Comparison of ENCODE assay signal across 23 mouse cellular contexts in the genomic region with DNA sequence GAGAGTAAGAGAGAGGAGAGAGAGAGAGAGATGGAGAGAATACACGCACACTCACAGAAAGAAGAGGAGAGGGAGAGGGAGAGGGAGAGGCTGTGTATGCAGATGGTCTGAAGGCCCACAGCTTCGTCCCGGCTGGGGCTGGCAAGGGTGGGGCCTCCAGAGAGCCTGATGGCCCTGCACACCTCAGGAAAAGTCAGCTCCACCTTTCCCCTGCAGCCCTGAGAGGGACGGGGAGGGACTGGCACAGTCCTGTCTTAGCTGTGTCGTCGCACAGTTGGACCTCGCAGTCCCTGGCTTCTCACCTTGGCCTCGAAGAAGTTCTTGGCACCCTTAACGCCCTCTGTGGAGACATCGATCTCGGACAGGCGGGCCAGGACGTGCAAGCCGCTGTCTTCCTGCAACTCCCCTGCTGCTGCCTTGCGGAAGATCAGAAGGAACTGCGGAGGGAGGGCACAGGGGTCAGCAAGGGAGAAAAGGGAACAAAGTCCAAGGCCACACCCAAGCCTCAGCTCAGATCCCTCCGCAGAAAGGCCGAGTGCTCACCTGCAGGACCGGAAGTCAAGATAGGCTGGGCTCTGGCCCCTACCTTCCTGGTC. TPM values are rescaled to one million over a fixed set of nuclear protein-coding genes. Genes with fewer than 3 reads are reported as not detected.
A peak's percentile ranks its signal among the peaks of the same experiment; 100 is the strongest.
DNase-seq lines count a peak whose midpoint lies in the region; ATAC-seq and TF ChIP-seq lines count a peak whose summit lies in the region.
"Had no signal": no experiment of that assay in that cellular context is flagged by ENCODE, and none has a peak within 500 bp of the region (broad histone marks: within the 10 kb centered on the region; RNA-seq: fewer than 3 reads in every experiment).

No protein-coding gene starts in this region.

- H3K4me2 ChIP-seq in heart, embryonic 11.5 days: no peak overlapping the region
- H3K4me2 ChIP-seq: limb, embryonic 15.5 days had no signal

- no peak overlapping the region for H3K27ac ChIP-seq in heart, embryonic 11.5 days (ENCODE audit: low read depth, low read length)
- H3K27ac ChIP-seq in bone marrow, adult 2 months (ENCODE audit: control insufficient read depth, insufficient read depth, low read depth, low read length, poor library complexity): peak overlapping the region; percentile 73
- H3K27ac ChIP-seq: forebrain, embryonic 10.5 days; limb, embryonic 15.5 days had no signal

- H3K9me3 ChIP-seq in heart, embryonic 11.5 days (replicated peaks; ENCODE audit: control insufficient read depth, low read length): no peaks in the 10 kb centered on the region
- H3K9me3 ChIP-seq in E14TG2a.4 (ENCODE audit: low read length): no peaks in the 10 kb centered on the region
- H3K9me3 ChIP-seq: forebrain, embryonic 10.5 days; G1E; limb, embryonic 15.5 days had no signal

- no peak for DNase-seq in heart, postnatal 14 days
- DNase-seq in layer of hippocampus, postnatal 14 days (ENCODE audit: low spot score in 2 of 2): no peak
- DNase-seq in gastrocnemius, postnatal 36 days: no peak
- no peak for DNase-seq in natural killer cell, adult 2 months (ENCODE audit: low spot score in 2 of 2)
- DNase-seq: gastrocnemius, postnatal 14 days; kidney, adult 18-20 months; layer of hippocampus, adult 9-11 months; lung, adult 18-20 months; spleen, adult 18-20 months; thymus, postnatal 4 days had no signal

- peaks cover 9% of the 10 kb centered on the region; the same call in 1 of the 2 replicates for H3K4me1 ChIP-seq in heart, embryonic 11.5 days (ENCODE audit: control insufficient read depth, insufficient read depth, low read length)
- peaks cover 51% of the 10 kb centered on the region for H3K4me1 ChIP-seq in E14TG2a.4 (replicated peaks; ENCODE audit: low read depth, low read length)
- H3K4me1 ChIP-seq in bone marrow, adult 2 months (ENCODE audit: control insufficient read depth, insufficient read depth, low read length): no peaks in the 10 kb centered on the region; the same call in 1 of the 2 replicates

- no peak for TF ChIP-seq CTCF in E14TG2a.4 (conservative IDR thresholded peaks at IDR 0.05; ENCODE audit: low read length)
- no peak for TF ChIP-seq CTCF in bone marrow, adult 2 months (IDR thresholded peaks at IDR 0.05; ENCODE audit: control insufficient read depth, insufficient read depth, low read length)

- H3K9ac ChIP-seq in heart, embryonic 11.5 days (ENCODE audit: low read depth, low read length): peak overlapping the region; percentile 43; the same call in 1 of the 2 replicates
- H3K9ac ChIP-seq: limb, embryonic 15.5 days had no signal

- ATAC-seq in heart, embryonic 11.5 days (replicated peaks; ENCODE audit: insufficient number of reproducible peaks, low FRiP score, low TSS enrichment): no peak
- peak; percentile 41 for ATAC-seq in megakaryocyte, adult 5-6 weeks (ENCODE audit: poor library complexity, severe bottlenecking)

- WGBS in heart, embryonic 11.5 days (ENCODE audit: insufficient replicate concordance): 70% methylated on average over 19 of the region's 19 CpGs
- 58% methylated on average over 19 of the region's 19 CpGs for WGBS in bone marrow, adult 2 months

- H3K36me3 ChIP-seq in heart, embryonic 11.5 days (ENCODE audit: control insufficient read depth, insufficient read depth, low read length): peaks cover 26% of the 10 kb centered on the region
- peaks cover 12% of the 10 kb centered on the region; the same call in 1 of the 2 replicates for H3K36me3 ChIP-seq in E14TG2a.4 (ENCODE audit: insufficient read depth, low read length)

- H3K27me3 ChIP-seq in heart, embryonic 11.5 days (ENCODE audit: control insufficient read depth, insufficient read depth, low read length): no peaks in the 10 kb centered on the region
- H3K27me3 ChIP-seq in E14TG2a.4 (ENCODE audit: insufficient read depth, low read length): 0 out of 2 replicates have a peak, but pooled peaks cover under 1% of the 10 kb centered on the region
- H3K27me3 ChIP-seq: limb, embryonic 15.5 days had no signal

- TF ChIP-seq POLR2A in bone marrow, adult 2 months (IDR thresholded peaks at IDR 0.05; ENCODE audit: borderline replicate concordance, control insufficient read depth, low read depth, low read length): no peak

- intact Hi-C loops in heart, postnatal 14 days (cut with DNase I): no loop called here
- intact Hi-C loops in gastrocnemius, postnatal 36 days (cut with DNase I): no loop called here

- no peak overlapping the region for H3K4me3 ChIP-seq in heart, embryonic 11.5 days (ENCODE audit: low read depth, low read length)
- peak overlapping the region; percentile 35; the same call in 1 of the 2 replicates for H3K4me3 ChIP-seq in E14TG2a.4 (replicated peaks; ENCODE audit: low read length)
- peak overlapping the region; percentile 49 for H3K4me3 ChIP-seq in bone marrow, adult 2 months (replicated peaks; ENCODE audit: control insufficient read depth, low read depth, low read length)
- H3K4me3 ChIP-seq: forebrain, embryonic 10.5 days; limb, embryonic 15.5 days had no signal

RNA-seq across cellular contexts. Expression of gene Ctrc, which starts 14.2 kb away (rescaled TPM):
- polyA plus RNA-seq in heart, embryonic 11.5 days (2014; fragmentation: Nextera tagmentation; extraction: Ambion mirVana): not detected in 2 replicates
- total RNA-seq in heart, postnatal 14 days (2021): not detected
- not detected in 2 replicates for polyA plus RNA-seq in bone marrow, adult 2 months (2011; ENCODE audit: insufficient read depth, insufficient read length, low replicate concordance, missing spikeins)
- total RNA-seq in megakaryocyte, adult 5-6 weeks (2015): not detected in 2 replicates
- not detected in 2 replicates for total RNA-seq in megakaryocyte, adult 5-6 weeks (2017)
- not detected for total RNA-seq in layer of hippocampus, postnatal 14 days (2021)
- total RNA-seq in gastrocnemius, postnatal 36 days (2021): not detected
- total RNA-seq: G1E; gastrocnemius, postnatal 14 days; left cerebral cortex, postnatal 14 days had no signal
- polyA plus RNA-seq: cortical plate, adult 2 months; embryonic facial prominence, embryonic 14.5 days; forebrain, embryonic 10.5 days; G1E; heart, embryonic 14.5 days; hindbrain, embryonic 11.5 days; limb, embryonic 15.5 days; neural tube, embryonic 14.5 days had no signal

RNA-seq across cellular contexts. Expression of gene Efhd2, which starts 14.4 kb away (rescaled TPM):
- polyA plus RNA-seq in heart, embryonic 11.5 days (2014; fragmentation: Nextera tagmentation; extraction: Ambion mirVana): 59.2 and 63.4 TPM in 2 replicates
- total RNA-seq in heart, postnatal 14 days (2021): 10 to 100 TPM; 22.1 to 22.6 TPM
- polyA plus RNA-seq in bone marrow, adult 2 months (2011; ENCODE audit: insufficient read depth, insufficient read length, low replicate concordance, missing spikeins): 15.9 and 23.8 TPM in 2 replicates
- 77.1 and 79.0 TPM in 2 replicates for total RNA-seq in megakaryocyte, adult 5-6 weeks (2015)
- 79.7 and 97.2 TPM in 2 replicates for total RNA-seq in megakaryocyte, adult 5-6 weeks (2017)
- 10 to 100 TPM; 55.2 to 60.4 TPM for total RNA-seq in layer of hippocampus, postnatal 14 days (2021)
- total RNA-seq in gastrocnemius, postnatal 36 days (2021): 1 to 10 TPM; 5.8 to 6.4 TPM

RNA-seq across cellular contexts. Expression of gene Cela2a, which starts 34.4 kb away (rescaled TPM):
- not detected in 2 replicates for polyA plus RNA-seq in heart, embryonic 11.5 days (2014; fragmentation: Nextera tagmentation; extraction: Ambion mirVana)
- not detected for total RNA-seq in heart, postnatal 14 days (2021)
- polyA plus RNA-seq in bone marrow, adult 2 months (2011; ENCODE audit: insufficient read depth, insufficient read length, low replicate concordance, missing spikeins): not detected in 2 replicates
- total RNA-seq in megakaryocyte, adult 5-6 weeks (2015): not detected in 2 replicates
- total RNA-seq in megakaryocyte, adult 5-6 weeks (2017): not detected in 2 replicates
- not detected for total RNA-seq in layer of hippocampus, postnatal 14 days (2021)
- not detected for total RNA-seq in gastrocnemius, postnatal 36 days (2021)
- total RNA-seq: G1E; gastrocnemius, postnatal 14 days; left cerebral cortex, postnatal 14 days had no signal
- polyA plus RNA-seq: embryonic facial prominence, embryonic 14.5 days; forebrain, embryonic 10.5 days; G1E; heart, embryonic 14.5 days; hindbrain, embryonic 11.5 days; limb, embryonic 15.5 days; neural tube, embryonic 14.5 days had no signal
